Mouse (Mus musculus) ES-Bruce4 (cell line): ENCODE data around the gene Dok5. TPM values are rescaled to one million over a fixed set of nuclear protein-coding genes. Genes with fewer than 3 reads are reported as not detected.

Experiments
- H3K27ac ChIP-seq: 2 replicates; pipeline ENCODE4 v1.5.1; 2012; ENCODE audit warnings: low read length, inconsistent platforms; ENCODE audit not compliant: insufficient read depth
- H3K27me3 ChIP-seq: 2 replicates; pipeline ENCODE4 v1.6.1; 2012; ENCODE audit warnings: mild to moderate bottlenecking, low read length, inconsistent platforms; ENCODE audit not compliant: control insufficient read depth, poor library complexity, insufficient read depth, severe bottlenecking
- H3K36me3 ChIP-seq: 2 replicates; pipeline ENCODE4 v1.6.1; 2012; ENCODE audit warnings: inconsistent platforms, mild to moderate bottlenecking, low read length, moderate library complexity; ENCODE audit not compliant: control insufficient read depth, poor library complexity, insufficient read depth, severe bottlenecking
- H3K4me1 ChIP-seq: one replicate; pipeline ENCODE4 v1.8.1; 2011; ENCODE audit warnings: low read length; ENCODE audit not compliant: control insufficient read depth, insufficient read depth
- H3K4me3 ChIP-seq: 2 replicates; pipeline ENCODE4 v1.5.1; 2011; ENCODE audit warnings: low read depth, mild to moderate bottlenecking, low read length
- H3K9ac ChIP-seq: 2 replicates; pipeline ENCODE4 v1.6.1; 2012; ENCODE audit warnings: low read depth, mild to moderate bottlenecking, inconsistent platforms; ENCODE audit not compliant: poor library complexity, severe bottlenecking
- H3K9me3 ChIP-seq: replicated peaks from 2 replicates; pipeline ENCODE4 v1.6.1; 2012; ENCODE audit warnings: mild to moderate bottlenecking, low read length, inconsistent platforms; ENCODE audit not compliant: control insufficient read depth, poor library complexity, insufficient read depth, severe bottlenecking
- CTCF ChIP-seq: IDR thresholded peaks from one replicate; pipeline ENCODE4 v1.8.1; 2011; ENCODE audit warnings: low read depth, low read length
- EP300 ChIP-seq: IDR thresholded peaks from 2 replicates; pipeline ENCODE4 v1.6.1; 2011; ENCODE audit warnings: low read depth, low read length; ENCODE audit not compliant: insufficient read depth
- POLR2A ChIP-seq: IDR thresholded peaks from one replicate; pipeline ENCODE4 v1.8.1; 2011; ENCODE audit warnings: low read length; ENCODE audit not compliant: insufficient read depth
- polyA plus RNA-seq: library from polyadenylated mRNA; stranded (reverse); fragments of >200 nt; gene quantifications from 2 replicates; pipeline ENCODE4 v1.2.4, GENCODE M21; 2011; ENCODE audit warnings: low read depth; ENCODE audit not compliant: missing spikeins, insufficient read depth, insufficient read length

Dok5 gene
- polyA plus RNA-seq, 1 experiment = 1.4 TPM

DNA sequence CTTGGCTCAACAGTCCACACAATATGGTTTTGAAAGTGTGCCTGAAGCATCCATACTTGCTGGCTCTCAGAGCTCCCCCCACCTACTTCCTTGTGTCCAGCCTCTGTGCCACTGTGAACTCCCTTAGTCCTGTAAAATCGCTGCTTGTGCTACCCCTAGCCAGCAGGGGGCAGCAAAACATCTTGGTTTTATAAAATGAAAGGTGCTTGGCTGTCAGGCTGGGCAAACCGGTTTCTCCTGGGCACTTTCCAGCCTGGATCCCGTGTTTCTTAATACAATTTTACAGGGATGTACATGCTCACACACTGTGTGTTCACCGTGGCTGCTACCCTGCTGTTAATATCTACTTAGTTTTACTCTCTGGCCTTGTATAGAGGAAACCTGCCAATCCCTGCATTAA, 145.9 kb downstream of the Dok5 start:
- Histone ChIP-seq H3K9me3 (no peaks in the 10 kb centered on the region), H3K4me1 (peaks cover 4% of the 10 kb centered on the region), H3K4me3 (no peak overlapping the region), H3K9ac (no peak overlapping the region), H3K27me3 (no peaks in the 10 kb centered on the region), H3K27ac (no peak overlapping the region), H3K36me3 (no peaks in the 10 kb centered on the region)
- TF ChIP-seq CTCF (peak; percentile 73), EP300 (no peak)

DNA sequence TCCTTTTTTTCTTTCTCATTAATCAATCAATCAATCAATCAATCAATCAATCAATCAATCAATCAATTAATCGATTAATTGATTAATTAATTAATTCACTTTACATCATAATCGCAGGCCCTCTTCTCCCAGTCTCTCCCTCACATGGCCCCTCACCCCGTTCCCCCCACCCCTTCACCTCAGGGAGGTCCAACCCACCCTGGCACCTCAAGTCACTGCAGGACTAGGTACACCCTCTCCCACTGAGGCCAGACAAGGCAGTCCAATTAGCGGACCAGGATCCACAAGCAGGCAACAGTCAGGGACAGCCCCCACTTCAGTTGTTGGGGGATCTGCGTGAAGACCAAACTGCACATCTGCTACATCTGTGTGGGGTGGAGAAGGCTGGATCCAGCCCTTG, 146.3 kb downstream of the Dok5 start:
- Histone ChIP-seq H3K4me1 (peaks cover 4% of the 10 kb centered on the region), H3K36me3 (no peaks in the 10 kb centered on the region), H3K27me3 (no peaks in the 10 kb centered on the region), H3K4me3 (no peak overlapping the region), H3K9me3 (no peaks in the 10 kb centered on the region), H3K27ac (no peak overlapping the region), H3K9ac (no peak overlapping the region)
- no peak for TF ChIP-seq POLR2A
- no peak for TF ChIP-seq EP300
- TF ChIP-seq CTCF = no peak

DNA sequence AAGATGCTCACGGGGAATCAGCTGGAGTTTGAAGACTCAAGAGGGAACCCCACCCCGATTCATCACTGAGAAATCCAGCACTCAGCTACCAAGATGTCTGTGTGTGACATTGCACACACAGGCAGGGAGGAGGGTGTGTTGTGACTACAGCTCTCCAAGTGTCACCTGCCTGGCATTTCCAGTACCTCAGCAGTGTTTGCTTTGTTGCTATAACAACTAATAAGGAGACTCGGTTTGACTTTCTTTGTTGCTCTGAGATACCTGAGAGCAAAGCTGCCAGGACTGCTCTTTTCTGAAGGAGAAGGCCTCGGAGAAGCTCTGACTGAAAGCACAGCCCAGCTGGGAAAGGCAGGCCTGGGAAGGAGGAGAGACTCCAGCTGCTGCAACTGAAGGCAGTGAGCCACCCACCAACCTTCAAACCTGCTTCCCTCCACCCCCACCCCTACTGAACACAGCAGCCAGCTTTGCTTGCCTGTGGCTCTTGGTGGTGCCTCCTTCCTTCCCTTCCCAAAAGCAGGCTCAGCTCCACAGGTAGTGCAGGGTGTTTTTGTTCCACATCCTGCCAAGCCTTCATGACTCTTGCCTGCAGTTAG, 152.7 kb downstream of the Dok5 start:
- Histone ChIP-seq H3K27ac (no peak overlapping the region), H3K36me3 (no peaks in the 10 kb centered on the region), H3K9me3 (no peaks in the 10 kb centered on the region), H3K4me3 (no peak overlapping the region), H3K9ac (no peak overlapping the region), H3K27me3 (no peaks in the 10 kb centered on the region), H3K4me1 (peaks cover 2% of the 10 kb centered on the region)
- no peak for TF ChIP-seq POLR2A
- no peak for TF ChIP-seq EP300
- TF ChIP-seq CTCF = no peak

DNA sequence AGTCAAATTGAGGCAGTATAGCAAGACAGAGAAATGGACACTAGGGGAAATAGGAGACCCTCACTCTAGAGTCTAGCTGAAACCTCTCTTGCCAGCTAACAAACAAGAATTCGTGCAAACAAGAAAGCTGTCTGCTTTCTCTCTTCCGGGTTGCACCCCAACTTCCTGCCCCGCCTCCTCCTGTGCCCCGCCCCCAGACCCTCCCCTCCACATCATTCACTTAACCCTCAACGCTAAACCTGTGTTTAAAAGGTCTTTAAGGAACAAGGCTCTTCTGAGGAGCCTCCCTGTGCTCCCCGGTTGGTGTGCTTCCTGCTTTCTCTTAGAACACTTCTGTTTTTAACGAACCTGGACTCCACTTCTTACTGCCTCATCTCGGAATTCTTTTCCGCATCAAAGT, 156.4 kb downstream of the Dok5 start:
- Histone ChIP-seq H3K27ac (no peak overlapping the region), H3K9ac (no peak overlapping the region), H3K36me3 (no peaks in the 10 kb centered on the region), H3K4me3 (no peak overlapping the region), H3K27me3 (no peaks in the 10 kb centered on the region), H3K4me1 (peaks cover 2% of the 10 kb centered on the region), H3K9me3 (no peaks in the 10 kb centered on the region)
- TF ChIP-seq CTCF = no peak
- no peak for TF ChIP-seq EP300
- no peak for TF ChIP-seq POLR2A

DNA sequence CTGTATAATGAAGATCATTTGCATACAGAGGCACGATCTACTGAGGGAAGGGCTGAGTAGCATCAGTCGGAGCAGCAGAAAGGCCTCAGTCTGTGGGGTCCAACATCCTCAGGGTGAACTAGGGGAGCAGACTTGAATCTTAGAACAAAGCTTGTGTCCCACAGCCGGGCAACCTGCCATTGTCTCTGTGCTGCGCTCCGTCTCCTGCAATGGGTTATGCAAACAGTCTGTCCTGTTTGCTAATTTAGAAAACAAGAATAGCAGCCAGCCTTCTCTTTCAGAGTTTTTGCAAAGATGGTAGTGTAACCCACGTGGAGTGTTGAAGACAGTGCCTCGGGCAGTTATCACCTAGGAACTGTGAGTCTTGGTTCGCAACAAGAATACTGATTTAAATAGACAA, 163.5 kb downstream of the Dok5 start:
- H3K27me3 ChIP-seq = no peaks in the 10 kb centered on the region
- H3K9me3 ChIP-seq = no peaks in the 10 kb centered on the region
- H3K27ac ChIP-seq = no peak overlapping the region
- TF ChIP-seq POLR2A = no peak
- TF ChIP-seq CTCF = no peak
- TF ChIP-seq EP300 = no peak
- H3K9ac ChIP-seq = no peak overlapping the region
- H3K36me3 ChIP-seq = no peaks in the 10 kb centered on the region
- no peaks in the 10 kb centered on the region for H3K4me1 ChIP-seq
- H3K4me3 ChIP-seq = no peak overlapping the region

DNA sequence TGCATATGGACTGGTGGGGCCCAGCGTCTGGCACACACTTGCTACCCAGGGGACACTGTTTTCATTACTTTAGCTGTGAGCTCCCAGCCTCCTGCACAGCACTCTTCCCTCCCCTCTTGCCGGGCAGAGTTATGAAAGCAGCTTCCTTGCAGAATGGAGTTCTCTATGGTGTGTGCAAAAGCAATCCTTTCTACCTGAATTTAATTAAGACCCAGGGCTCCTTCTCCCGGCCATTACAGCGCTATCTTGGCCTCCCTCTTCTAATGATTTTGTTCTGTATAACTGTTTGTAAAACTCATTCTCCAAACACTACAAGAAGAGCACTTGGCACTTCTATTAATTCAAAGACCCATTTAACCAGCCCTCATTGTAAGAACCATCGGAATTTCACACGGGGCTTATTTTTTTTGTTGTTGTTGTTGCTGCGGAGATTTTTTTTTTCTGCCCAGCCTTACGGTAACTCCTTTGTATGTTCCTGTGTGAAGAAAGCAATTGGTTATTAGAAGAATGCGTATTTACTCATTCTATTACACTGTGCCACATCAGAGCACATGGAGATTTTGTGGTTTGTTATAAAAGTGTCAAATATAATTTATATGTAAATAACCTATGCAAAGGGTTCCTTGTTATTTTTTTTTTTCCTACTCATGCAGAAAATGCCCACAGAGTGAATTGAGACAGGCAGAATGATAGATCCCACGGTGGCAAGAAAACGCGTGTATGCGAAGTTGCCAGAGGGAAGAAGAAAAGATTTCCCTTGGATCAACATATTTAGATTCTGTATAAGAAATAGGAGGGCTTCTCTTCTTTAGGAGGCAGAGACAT, 170.8 kb downstream of the Dok5 start:
- no peaks in the 10 kb centered on the region for H3K9me3 ChIP-seq
- no peaks in the 10 kb centered on the region for H3K27me3 ChIP-seq
- H3K4me1 ChIP-seq = no peaks in the 10 kb centered on the region
- no peak overlapping the region for H3K4me3 ChIP-seq
- TF ChIP-seq CTCF (no peak), EP300 (no peak), POLR2A (no peak)
- H3K36me3 ChIP-seq = no peaks in the 10 kb centered on the region
- H3K9ac ChIP-seq = no peak overlapping the region
- no peak overlapping the region for H3K27ac ChIP-seq
